Mouse (Mus musculus) embryo, embryonic 11.5 days (tissue): ENCODE measurements around the gene Dcst2.

ENCODE experiments used
- DNase-seq: peaks from one replicate; pipeline ENCODE4 v3.0.0-alpha.2; 2012; ENCODE audit warnings: low read depth, low spot score

Gene Dcst2

DNA sequence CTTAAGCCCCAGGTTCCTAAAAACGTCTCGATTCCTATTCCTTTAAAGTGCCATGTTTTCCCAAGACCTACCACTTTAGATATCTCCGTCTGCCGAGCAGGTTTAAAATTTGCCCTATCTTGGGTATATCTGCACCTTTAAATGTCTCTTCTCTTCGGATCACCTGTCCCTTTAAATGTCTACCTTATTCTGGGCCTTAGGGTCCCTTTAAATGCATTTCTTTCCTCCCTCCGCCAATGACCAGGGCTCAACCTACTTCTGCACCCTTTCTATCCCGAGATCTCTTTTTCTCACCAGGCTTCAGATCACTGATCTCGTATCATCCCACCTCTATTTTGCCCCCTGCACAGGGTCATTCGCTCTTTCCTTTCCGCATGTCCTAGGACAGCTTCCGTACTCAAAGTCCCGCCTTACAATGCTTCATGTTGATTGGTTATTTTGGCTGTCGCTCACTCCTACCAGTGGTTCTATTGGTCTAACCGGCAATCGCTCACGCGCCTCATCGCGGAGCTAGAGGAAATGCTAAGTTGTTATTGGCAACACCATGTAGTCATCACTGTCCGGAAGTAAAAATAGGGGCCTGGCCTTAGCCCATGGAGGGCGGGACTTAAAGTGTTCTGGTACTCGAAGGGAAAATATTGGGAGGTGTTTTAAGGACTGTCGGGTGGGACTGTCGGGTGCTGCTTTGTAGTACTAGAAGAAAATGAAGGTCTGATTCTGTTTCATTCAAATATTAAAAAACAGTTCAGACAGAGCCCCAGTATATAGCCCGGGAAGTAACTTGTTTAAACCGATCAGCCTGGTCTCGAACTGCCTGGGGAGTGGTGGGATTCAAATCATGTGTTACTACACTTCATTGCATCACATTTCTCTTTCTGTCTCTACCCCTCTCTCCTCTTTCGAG is 50.0 kb downstream of the Dcst2 start, which contains the start of gene Flad1:
Gene Flad1, minus strand, starts transcription at position 381 of the 904 bp plus-strand sequence.
- DNase-seq = peak; percentile 99

DNA sequence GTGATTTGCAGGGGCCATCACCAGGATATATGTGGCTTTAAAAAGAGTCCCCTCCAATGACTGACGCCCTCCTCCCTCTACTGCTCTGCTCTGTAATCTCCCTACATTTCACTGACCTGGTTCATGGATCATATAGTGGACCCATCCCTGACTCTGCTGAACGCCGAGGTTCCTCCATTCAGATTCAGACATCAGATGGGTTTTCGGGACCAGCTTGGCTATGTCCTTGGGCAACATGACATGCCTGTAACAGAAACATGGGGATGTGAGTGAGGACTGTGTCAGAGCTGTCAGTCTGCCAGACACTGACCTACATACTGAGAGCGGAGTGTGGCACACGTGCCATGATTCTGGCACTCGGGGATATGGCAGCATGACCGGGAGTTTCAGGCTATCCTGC is 54.4 kb downstream of the Dcst2 start:
- no peak for DNase-seq

DNA sequence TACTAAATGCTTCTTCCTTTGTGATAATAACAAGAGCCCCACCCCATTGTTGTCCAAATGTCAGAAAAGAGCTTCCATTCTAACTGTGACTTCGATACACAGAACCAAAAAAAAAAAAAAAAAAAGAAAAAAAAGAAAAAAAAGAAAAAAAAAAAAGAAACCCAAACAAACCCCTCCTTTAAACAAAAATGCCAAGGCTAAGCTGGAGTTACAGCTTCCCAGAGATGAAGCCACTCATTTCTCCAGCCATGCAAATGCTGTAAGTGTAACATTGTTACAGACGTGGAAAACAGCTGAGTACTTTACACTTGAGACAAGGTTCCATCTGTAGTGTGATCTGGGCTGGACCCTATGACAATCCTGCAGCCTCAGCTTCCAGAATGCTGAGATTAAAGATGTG is 55.4 kb downstream of the Dcst2 start:
- no peak for DNase-seq

DNA sequence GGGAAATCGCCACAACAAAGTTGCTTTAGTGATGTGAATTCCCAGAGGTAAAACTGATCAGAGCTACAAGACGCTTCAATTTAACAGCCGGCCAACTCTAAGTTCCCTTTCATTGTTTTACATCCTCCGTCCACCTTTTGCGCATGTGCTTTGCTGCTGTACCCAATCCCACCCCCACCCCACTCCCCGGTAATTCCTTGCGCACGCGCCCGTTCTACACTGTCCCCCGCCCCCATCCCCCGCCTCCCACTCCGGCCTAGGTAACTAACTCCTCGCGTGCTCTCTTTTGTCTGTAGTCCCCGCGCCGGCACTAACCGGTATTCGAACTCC is 56.0 kb downstream of the Dcst2 start:
- DNase-seq = peak; percentile 80

DNA sequence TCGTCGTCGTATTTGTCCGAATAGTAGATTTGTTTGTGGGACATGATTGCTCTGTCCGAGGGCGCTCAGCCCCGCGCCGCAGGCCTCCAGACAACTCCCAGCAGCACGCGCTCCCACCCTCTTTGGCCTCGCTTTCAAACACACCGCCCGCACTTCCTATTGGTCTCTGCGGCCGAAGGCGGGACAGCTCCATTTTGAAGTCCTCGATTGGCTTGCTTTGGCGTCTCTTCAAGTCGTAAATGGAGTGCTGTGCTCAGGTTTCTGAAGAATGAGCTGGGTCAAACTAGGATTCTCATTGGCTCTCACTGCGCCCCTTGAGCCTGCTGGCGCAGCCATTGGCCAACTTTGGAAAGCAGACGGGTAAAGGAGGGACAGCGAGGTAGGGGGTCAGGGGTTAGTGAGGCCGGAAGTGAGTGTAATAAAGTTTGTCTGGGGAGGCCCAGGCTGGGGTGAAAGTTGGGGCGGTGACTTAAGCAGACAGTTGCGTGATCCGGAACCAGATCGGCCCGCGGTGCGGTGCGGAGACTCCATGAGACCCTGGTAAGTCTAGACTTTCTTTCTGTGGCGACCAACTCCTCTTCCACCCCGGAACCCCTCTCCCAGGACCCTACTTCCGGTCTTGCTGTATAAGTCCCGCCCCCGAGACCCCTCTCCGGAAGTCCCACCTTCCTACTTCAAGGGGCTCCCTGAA is 56.5 kb downstream of the Dcst2 start, which contains the start of the genes Cks1b and Shc1:
Gene Cks1b, minus strand, starts transcription at position 214 of the 691 bp plus-strand sequence.
Gene Shc1, plus strand, starts transcription at position 274 of the 691 bp plus-strand sequence.
- peak; percentile 95 for DNase-seq

DNA sequence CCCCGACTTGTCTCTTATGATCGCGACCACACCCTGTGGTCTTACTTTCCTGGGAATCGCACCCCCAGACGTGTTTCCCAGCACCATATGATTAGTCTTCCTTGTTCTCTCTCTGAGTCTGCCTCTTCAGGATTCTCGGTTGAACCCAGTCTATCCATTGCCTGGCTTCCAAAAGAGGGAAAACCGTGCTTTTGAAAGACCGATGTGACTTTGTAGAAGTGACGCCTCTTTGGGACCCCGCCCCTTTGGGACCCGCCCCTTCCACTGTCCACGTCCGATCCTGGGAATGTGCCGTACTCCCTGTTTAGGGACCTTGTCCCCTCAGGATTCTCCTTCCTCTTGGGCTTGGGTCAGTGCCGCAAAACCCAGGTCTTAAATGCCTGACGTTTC is 57.1 kb downstream of the Dcst2 start:
- no peak for DNase-seq

DNA sequence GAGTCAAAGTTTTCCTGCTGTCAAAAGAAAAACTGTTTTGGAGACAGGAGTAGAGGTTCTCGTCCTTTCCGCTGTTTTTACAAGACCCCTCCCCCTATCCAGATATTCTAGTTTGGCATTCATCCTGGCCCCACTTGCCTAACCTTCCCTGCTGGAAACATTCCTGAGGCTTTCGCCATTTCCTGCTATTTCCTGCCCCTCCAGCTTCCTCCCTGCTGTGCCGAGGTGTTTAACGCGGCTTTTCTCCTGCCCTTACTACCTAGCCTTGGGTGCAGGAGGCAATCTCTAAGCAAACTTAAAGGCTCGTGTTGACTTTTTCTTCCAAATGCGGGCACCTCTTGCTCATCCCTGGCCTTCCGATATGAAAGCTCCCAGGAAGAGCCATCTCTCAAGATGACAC is 57.8 kb downstream of the Dcst2 start:
- no peak for DNase-seq

DNA sequence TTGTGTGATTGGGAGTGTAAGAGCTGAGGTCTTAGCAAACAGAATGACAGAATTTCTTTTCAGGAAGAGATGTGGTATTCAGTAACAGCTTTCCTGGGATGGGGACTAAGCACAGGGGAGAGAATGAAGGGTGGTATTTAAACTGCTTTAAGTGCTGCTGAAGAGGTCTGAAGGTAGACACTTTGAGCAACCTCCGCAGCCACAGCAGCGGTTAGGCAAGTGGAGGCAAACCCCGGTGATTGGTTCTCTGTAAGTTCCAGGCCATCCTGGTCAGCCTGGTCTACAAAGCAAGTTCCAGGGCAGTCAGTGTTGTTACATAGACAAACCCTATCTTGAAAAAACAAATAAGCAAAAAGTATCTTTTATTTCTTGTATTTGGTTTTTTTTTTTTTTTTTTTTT is 58.2 kb downstream of the Dcst2 start:
- DNase-seq = no peak

DNA sequence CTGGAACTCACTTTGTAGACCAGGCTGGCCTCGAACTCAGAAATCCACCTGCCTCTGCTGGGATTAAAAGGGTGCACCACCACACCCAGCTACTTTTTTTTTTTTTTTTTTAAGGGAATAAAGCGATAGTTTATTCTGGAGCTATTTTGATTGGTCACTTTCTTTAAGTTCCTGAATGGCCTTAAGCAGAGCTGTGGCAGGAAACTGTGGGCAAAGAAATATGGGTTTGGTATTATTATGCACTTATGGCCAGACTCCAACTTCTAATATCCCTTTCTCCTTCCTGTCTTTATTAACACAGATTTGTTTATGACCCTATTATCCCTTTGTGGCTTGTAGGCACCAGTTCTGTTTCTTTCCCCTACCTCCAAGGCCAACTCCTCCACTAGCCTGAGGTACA is 58.6 kb downstream of the Dcst2 start:
- no peak for DNase-seq

DNA sequence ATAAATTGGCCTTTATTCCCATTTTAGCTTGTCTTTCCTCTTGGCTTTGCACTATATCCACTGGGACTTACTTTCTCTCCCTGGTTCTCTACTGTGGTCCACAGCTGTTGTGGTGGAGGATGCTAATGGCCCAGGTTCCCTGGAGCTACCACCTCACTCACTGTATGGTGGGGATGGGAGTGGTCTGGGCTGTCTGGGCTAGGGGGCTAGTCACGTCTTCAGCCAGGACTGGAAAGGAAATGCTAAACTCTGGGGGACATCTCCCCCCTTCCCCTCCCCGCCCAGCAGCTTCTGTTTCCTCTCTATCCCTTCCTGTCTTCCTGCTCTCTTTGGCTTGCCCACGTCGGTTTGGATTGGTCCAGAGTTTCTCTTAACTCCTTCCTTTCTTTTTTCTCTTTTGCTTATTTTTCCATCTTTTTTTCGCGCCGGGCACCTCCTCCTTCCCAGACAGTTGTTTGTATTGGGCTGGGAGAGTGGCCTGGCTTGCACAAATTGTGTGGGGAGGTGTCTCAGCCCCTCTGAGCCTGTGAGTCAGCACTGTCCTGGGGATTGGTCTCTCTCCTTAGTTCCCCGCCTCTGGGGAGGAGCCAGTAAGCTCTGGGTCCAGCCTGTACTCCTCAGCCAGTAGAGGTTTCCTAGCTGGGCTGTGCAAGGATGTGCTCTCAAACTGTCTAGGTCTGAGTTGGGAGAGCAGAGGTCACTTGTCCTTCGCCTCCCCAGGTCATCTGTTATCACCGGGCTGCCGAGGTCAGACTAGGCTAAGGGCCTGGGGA is 59.4 kb downstream of the Dcst2 start:
- DNase-seq = no peak

DNA sequence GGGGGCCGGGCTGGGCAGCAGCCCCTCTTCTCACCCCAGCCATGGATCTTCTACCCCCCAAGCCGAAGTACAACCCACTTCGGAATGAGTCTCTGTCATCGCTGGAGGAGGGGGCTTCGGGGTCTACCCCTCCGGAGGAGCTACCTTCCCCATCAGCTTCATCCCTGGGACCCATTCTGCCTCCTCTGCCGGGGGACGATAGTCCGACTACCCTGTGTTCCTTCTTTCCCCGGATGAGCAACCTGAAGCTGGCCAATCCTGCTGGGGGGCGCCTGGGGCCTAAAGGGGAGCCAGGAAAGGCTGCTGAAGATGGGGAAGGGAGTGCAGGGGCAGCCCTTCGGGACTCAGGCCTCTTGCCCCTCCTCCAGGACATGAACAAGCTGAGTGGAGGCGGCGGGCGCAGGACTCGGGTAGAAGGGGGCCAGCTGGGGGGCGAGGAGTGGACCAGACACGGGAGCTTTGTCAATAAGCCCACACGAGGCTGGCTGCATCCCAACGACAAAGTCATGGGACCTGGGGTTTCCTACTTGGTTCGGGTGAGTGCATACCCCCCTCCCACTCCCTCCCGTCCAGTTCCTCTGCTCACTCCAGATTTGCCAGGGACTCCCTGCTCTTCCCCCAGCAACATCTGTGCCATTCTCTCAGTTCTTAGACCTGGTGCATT is 60.2 kb downstream of the Dcst2 start:
- DNase-seq = no peak

DNA sequence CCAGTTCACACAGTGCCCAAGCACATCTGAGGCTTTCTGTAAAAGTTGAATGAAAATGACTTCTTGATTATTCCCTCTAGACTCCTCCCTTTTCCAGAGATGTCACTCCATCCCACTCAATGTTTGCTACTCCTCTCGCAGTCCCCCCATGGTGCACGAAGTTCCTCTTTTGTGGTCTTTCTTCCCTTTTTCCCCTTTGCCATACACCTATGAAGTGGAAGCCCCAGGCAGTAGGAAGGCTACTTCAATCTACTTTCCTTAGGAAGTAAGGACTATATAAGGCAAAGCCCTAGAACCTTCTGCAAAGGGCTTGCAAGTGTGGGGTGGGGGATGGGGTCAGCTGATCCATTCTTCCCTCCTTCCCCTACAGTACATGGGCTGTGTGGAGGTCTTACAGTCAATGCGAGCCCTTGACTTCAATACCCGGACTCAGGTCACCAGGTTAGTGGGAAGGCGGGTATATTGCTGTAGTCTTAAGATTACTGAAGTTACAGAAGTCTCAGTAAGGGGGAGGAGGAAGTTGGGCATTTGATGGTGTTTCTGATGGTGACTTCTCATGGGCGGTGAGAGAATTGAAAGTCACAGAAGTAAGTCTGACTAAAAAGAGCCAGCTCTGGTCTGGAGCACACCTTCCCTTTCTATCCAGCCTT is 60.9 kb downstream of the Dcst2 start:
- DNase-seq = no peak

DNA sequence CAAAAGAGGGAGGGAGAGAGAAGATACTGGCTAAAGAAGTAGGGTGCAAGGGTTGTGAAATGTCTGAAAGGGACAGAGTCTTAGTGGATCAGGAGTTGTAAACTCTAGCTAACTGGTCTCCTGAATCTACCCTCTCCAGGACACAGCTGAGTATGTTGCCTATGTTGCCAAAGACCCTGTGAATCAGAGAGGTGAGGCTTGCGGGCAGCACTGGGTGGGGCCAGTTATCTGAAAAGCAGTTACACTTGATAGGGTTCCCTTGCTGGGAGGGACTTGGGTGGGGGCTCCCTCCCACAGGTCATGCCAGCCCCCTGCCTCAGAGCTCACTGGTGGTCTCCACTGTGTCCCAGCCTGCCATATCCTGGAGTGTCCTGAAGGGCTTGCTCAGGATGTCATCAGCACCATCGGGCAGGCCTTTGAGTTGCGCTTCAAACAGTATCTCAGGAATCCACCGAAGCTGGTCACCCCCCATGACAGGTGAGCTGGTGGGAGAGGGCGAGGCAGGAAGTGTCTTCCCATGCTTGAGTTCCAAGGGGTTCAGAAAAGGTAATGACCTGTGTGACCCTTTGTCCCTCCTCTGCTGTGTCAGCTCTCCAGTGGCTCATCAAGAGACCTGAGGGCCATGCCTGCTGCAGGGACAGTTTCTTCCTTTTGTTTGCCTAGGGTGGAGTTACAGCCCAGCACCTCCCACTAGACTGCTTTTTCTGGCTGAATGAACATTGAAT is 62.8 kb downstream of the Dcst2 start:
- no peak for DNase-seq

DNA sequence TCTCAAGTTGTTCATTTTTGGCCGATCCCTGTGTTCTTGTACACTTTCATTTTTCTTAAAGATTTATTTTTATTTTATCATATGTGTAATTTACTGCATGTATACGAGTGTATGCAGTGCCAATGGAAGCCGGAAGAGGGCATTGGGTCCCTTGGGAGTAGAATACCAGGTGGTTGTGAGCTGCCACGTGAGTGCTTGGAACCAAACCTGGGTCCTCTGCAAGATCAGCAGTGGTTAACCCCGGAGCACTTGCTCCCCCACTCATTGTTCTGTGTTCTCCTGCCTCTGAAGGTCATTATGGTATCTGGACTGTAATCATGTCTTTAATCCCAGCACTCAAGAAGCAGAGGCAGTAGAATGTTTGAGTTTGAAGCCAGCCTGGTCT is 63.4 kb downstream of the Dcst2 start:
- no peak for DNase-seq

DNA sequence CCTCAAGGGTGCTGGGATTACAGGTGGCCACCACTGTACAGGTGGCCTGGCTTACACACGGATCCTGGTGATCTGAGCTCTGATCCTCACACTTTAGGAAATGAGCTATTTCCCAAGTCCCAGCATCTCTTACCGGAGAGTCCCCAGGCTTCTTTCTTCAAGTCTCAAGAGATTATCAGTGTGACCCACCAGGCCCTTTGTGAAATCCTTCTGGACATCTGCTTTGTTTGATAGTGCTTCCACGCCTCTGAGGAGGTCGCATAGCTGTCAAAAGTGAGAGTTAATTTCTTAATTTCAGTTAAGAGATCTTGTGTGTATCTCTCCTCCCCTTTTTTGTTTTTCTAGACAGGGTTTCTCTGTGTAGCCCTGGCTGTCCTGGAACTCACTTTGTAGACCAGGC is 64.1 kb downstream of the Dcst2 start:
- DNase-seq = no peak
